Mouse (Mus musculus): ENCODE measurements around the gene Nhs.

- TF ChIP-seq POLR2A (IDR thresholded peaks at IDR 0.05; ENCODE audit: low read depth, low read length): no peak
- TF ChIP-seq CTCF (IDR thresholded peaks at IDR 0.05; ENCODE audit: extremely low read depth, insufficient read length, insufficient replicate concordance, low read depth, low read length): no peak
Observed at GRCm38 (mm10) chrX:162020039-162020566, 139.4 kb downstream of the Nhs start.
